Mouse (Mus musculus): Measurements from ENCODE around the gene Evi5.

DNA sequence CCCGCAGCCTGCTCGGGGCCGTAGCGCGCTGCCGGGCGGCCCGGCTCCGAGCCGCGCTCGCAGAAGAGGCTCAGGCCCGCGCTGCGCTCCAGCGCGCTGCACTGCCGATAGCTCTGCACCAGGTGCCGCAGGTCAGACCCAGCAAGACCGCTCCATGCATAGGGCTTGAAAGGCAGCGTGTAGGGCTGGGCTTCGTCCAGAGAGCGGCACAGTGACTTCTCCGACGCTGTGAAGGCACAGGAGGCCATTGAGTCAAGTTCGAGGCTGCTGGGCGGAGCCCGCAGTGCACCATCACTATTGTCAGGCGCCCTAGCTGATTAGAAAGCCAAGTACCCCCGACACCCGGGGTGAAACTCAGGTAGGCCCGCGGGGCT is 153.3 kb downstream of the Evi5 start:
- TF ChIP-seq CTCF (IDR thresholded peaks at IDR 0.05; ENCODE audit: control insufficient read depth, insufficient read depth, insufficient replicate concordance, low read depth, low read length) (no peak), POLR2A (IDR thresholded peaks at IDR 0.05; ENCODE audit: control insufficient read depth, low read depth, low read length) (no peak)
